In genomic region chr12:87031163-87031763, GRCm38 (mm10) we compare ENCODE assay signal across 15 mouse cellular contexts. TPM values are rescaled to one million over a fixed set of nuclear protein-coding genes. Genes with fewer than 3 reads are reported as not detected.
DNase-seq lines count a peak whose midpoint lies in the region; ATAC-seq lines count a peak whose summit lies in the region.
"Had no signal": no experiment of that assay in that cellular context is flagged by ENCODE, and none has a peak within 500 bp of the region (broad histone marks: within the 10 kb centered on the region; RNA-seq: fewer than 3 reads in every experiment).

No protein-coding gene starts in this region.

- H3K4me3 ChIP-seq in lung, embryonic 15.5 days: no peak overlapping the region
- H3K4me3 ChIP-seq in midbrain, embryonic 14.5 days (replicated peaks; ENCODE audit: low read depth, low read length): no peak overlapping the region
- H3K4me3 ChIP-seq: embryonic facial prominence, embryonic 12.5 days; layer of hippocampus, adult 2 months had no signal

- no peak overlapping the region for H3K9ac ChIP-seq in lung, embryonic 15.5 days
- H3K9ac ChIP-seq in midbrain, embryonic 14.5 days (replicated peaks; ENCODE audit: low read length): no peak overlapping the region
- H3K9ac ChIP-seq: embryonic facial prominence, embryonic 12.5 days had no signal

- no peaks in the 10 kb centered on the region for H3K36me3 ChIP-seq in lung, embryonic 15.5 days
- H3K36me3 ChIP-seq in midbrain, embryonic 14.5 days (ENCODE audit: control insufficient read depth, insufficient read depth, low read length): no peaks in the 10 kb centered on the region
- H3K36me3 ChIP-seq: embryonic facial prominence, embryonic 12.5 days had no signal

- no peak overlapping the region for H3K27ac ChIP-seq in lung, embryonic 15.5 days
- no peak overlapping the region for H3K27ac ChIP-seq in midbrain, embryonic 14.5 days (replicated peaks; ENCODE audit: low read depth, low read length)
- H3K27ac ChIP-seq: embryonic facial prominence, embryonic 12.5 days; layer of hippocampus, adult 2 months had no signal

- ATAC-seq in lung, embryonic 15.5 days (ENCODE audit: borderline replicate concordance, extremely low read depth, low FRiP score, low TSS enrichment): peak; percentile 23; the same call in 1 of the 2 replicates
- ATAC-seq in midbrain, embryonic 14.5 days (ENCODE audit: low FRiP score, low TSS enrichment): no peak
- ATAC-seq: CD4-positive, CD25-positive, alpha-beta regulatory T cell, adult 4 months; intestine, embryonic 16.5 days had no signal

- H3K27me3 ChIP-seq in lung, embryonic 15.5 days: peaks cover 23% of the 10 kb centered on the region
- H3K27me3 ChIP-seq in midbrain, embryonic 14.5 days (ENCODE audit: control insufficient read depth, insufficient read depth, low read length): no peaks in the 10 kb centered on the region

- intact Hi-C loops in heart, postnatal 36 days (cut with DNase I): no loop called here

- H3K9me3 ChIP-seq in lung, embryonic 15.5 days: no peaks in the 10 kb centered on the region
- H3K9me3 ChIP-seq in midbrain, embryonic 14.5 days (ENCODE audit: control insufficient read depth, low read length): no peaks in the 10 kb centered on the region
- H3K9me3 ChIP-seq: embryonic facial prominence, embryonic 12.5 days had no signal

- no peak overlapping the region for H3K4me2 ChIP-seq in lung, embryonic 15.5 days
- no peak overlapping the region for H3K4me2 ChIP-seq in midbrain, embryonic 14.5 days (ENCODE audit: low read length)
- H3K4me2 ChIP-seq: embryonic facial prominence, embryonic 12.5 days had no signal

- H3K4me1 ChIP-seq in lung, embryonic 15.5 days: no peaks in the 10 kb centered on the region
- H3K4me1 ChIP-seq in midbrain, embryonic 14.5 days (ENCODE audit: control insufficient read depth, insufficient read depth, low read length): peaks cover 4% of the 10 kb centered on the region; the same call in 1 of the 2 replicates

- DNase-seq in cerebellum, postnatal 10 days: peak; percentile 83 to 89
- no peak for DNase-seq in cerebellum, adult 11 months
- DNase-seq in lung, postnatal 14 days: no peak
- peak; percentile 17 to 26 for DNase-seq in adrenal gland, postnatal 36 days
- peak; percentile 33 to 53 for DNase-seq in heart, postnatal 36 days
- no peak for DNase-seq in midbrain, embryonic 14.5 days
- DNase-seq: liver; right cerebral cortex, adult 18-20 months had no signal

- WGBS in lung, embryonic 15.5 days: 52% methylated on average over 5 of the region's 5 CpGs
- 74% methylated on average over 5 of the region's 5 CpGs for WGBS in midbrain, embryonic 14.5 days

RNA-seq across cellular contexts. Expression of gene Tmem63c, which starts 10.1 kb away (rescaled TPM):
- polyA plus RNA-seq in lung, embryonic 15.5 days (2015; fragmentation: Nextera tagmentation; extraction: Ambion mirVana): 0.06 and 0.07 TPM in 2 replicates
- total RNA-seq in adrenal gland, postnatal 36 days (2021): 1 to 10 TPM; 1.0 to 1.3 TPM
- total RNA-seq in heart, postnatal 36 days (2021): under 1 TPM in 1 of 2 experiments, not detected in 1; 0.25 TPM
- polyA plus RNA-seq in midbrain, embryonic 14.5 days (2014; fragmentation: Nextera tagmentation; extraction: Ambion mirVana): 9.1 and 13.5 TPM in 2 replicates
- total RNA-seq: hematopoietic stem cell, adult 5-6 weeks; neutrophil, adult 5-6 weeks had no signal

RNA-seq across cellular contexts. Expression of gene Zdhhc22, which starts 41.0 kb away (rescaled TPM):
- polyA plus RNA-seq in lung, embryonic 15.5 days (2015; fragmentation: Nextera tagmentation; extraction: Ambion mirVana): 0.12 TPM in 1 of 2 replicates, not detected in the other
- under 1 TPM; 0.49 to 0.60 TPM for total RNA-seq in adrenal gland, postnatal 36 days (2021)
- not detected for total RNA-seq in heart, postnatal 36 days (2021)
- 9.0 and 10.7 TPM in 2 replicates for polyA plus RNA-seq in midbrain, embryonic 14.5 days (2014; fragmentation: Nextera tagmentation; extraction: Ambion mirVana)
- total RNA-seq: hematopoietic stem cell, adult 5-6 weeks; neutrophil, adult 5-6 weeks had no signal

Comparison
In these comparisons a context has a peak if more than half of its experiments do, and no peak if none do; other contexts are left out.
1. DNase-seq: peak in cerebellum, postnatal 10 days (2 of 2), adrenal gland, postnatal 36 days (2 of 2) and heart, postnatal 36 days (2 of 2); none in cerebellum, adult 11 months (single experiment), lung, postnatal 14 days (single experiment) and midbrain, embryonic 14.5 days (single experiment).